Mouse (Mus musculus) liver, adult 2 months (tissue): ENCODE results near the gene Slc26a11.

Experiments
- CTCF ChIP-seq: fragments of 200-500 bp; IDR thresholded peaks from 2 replicates; pipeline ENCODE4 v1.5.1; 2011; ENCODE audit warnings: low read depth, low read length, control low read depth
- POLR2A ChIP-seq: fragments of 200-500 bp; IDR thresholded peaks from 2 replicates; pipeline ENCODE4 v1.6.1; 2011; ENCODE audit warnings: low read length, control low read depth; ENCODE audit not compliant: insufficient read depth; ENCODE audit errors: extremely low read depth

DNA sequence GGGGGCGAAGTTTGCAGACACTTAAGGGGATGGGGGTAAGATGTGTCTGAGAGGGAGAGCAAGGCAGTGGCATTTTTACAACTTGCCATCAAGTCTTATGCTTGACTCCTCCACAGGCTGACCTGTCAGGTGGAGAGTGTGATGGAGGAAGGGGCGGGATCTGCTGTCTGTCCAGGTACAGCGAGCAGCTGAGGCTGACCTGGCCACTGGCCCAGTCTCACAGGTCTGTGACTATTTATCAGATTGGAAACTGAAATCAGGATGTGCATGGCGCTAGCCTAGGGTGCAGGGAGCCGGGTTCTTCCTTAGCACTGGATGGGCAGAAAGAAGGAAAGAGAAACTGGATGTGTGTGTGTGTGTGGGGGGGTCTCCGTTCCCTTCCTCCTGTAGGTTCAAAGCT lies 38.9 kb downstream of the Slc26a11 start:
- no peak for TF ChIP-seq POLR2A
- TF ChIP-seq CTCF = no peak
